8 mouse cellular contexts compared by ENCODE assay signal in the genomic region with DNA sequence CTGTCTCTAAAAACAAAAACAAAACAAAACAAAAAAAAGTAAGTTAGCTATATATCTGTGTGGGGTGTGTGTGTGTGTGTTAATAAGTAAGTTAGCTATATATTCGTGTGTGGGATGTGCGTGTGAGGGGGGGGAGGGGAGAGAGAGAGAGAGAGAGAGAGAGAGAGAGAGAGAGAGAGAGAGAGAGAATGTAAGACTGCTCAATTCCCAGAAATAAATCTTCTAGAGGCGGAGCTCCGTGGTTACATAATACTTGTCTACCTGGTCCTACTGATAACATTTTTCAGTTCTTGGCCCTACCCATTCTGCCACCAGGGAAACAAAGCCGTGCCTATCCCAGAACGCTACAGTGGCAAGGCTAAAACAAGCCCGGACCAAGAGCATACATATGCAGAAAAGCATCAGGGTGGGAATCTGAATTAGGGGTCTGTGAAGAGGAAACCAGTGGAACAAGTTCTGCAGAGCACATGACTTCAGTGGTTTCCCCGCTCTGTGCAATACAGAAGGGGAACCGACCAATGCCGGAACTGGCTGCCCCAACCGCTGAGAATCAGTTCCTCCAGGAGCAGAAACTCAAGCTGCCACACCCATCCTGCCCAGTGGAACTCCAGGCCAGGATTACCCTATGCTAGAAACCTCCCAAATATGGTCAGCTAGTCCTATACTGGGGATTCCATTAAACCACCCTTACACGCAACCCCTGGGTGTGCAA. TPM values are rescaled to one million over a fixed set of nuclear protein-coding genes. Genes with fewer than 3 reads are reported as not detected.
A peak's percentile ranks its signal among the peaks of the same experiment; 100 is the strongest.
DNase-seq lines count a peak whose midpoint lies in the region; ATAC-seq lines count a peak whose summit lies in the region.

No protein-coding gene starts in this region.

- 0 out of 2 replicates have a peak, but pooled peaks have one; percentile 27 for ATAC-seq in midbrain, embryonic 13.5 days
- no peak for ATAC-seq in midbrain, embryonic 15.5 days (replicated peaks)
- peak; percentile 71 for ATAC-seq in granulocyte monocyte progenitor cell, adult 5-6 weeks (replicated peaks; ENCODE audit: poor library complexity, severe bottlenecking)
- peak; percentile 28; the same call in 1 of the 2 replicates for ATAC-seq in kidney, embryonic 14.5 days (ENCODE audit: low FRiP score, low TSS enrichment)

- H3K27ac ChIP-seq in midbrain, embryonic 13.5 days: no peak overlapping the region
- no peak overlapping the region for H3K27ac ChIP-seq in midbrain, embryonic 15.5 days
- peak overlapping the region; percentile 73 for H3K27ac ChIP-seq in kidney, embryonic 14.5 days (ENCODE audit: low read depth, low read length)

- H3K27me3 ChIP-seq in midbrain, embryonic 13.5 days: no peaks in the 10 kb centered on the region
- no peaks in the 10 kb centered on the region for H3K27me3 ChIP-seq in midbrain, embryonic 15.5 days (replicated peaks)
- H3K27me3 ChIP-seq in kidney, embryonic 14.5 days (ENCODE audit: control insufficient read depth, insufficient read depth, low read length): no peaks in the 10 kb centered on the region

- H3K4me2 ChIP-seq in midbrain, embryonic 13.5 days (replicated peaks): no peak overlapping the region
- no peak overlapping the region for H3K4me2 ChIP-seq in midbrain, embryonic 15.5 days
- H3K4me2 ChIP-seq in kidney, embryonic 14.5 days (replicated peaks; ENCODE audit: low read depth, low read length): no peak overlapping the region

- H3K4me3 ChIP-seq in midbrain, embryonic 13.5 days (replicated peaks): no peak overlapping the region
- H3K4me3 ChIP-seq in midbrain, embryonic 15.5 days: no peak overlapping the region
- H3K4me3 ChIP-seq in kidney, embryonic 14.5 days (ENCODE audit: low read length): no peak overlapping the region

- peak; percentile 91 for DNase-seq in lung, postnatal 25 days (ENCODE audit: low spot score)
- DNase-seq in thymus, postnatal 14 days: peak; percentile 73
- DNase-seq in layer of hippocampus, postnatal 25 days (ENCODE audit: extremely low spot score in 1 of 2, low spot score in 1 of 2): no peak
- DNase-seq in right cerebral cortex, postnatal 14 days: no peak

- no peaks in the 10 kb centered on the region for H3K36me3 ChIP-seq in midbrain, embryonic 13.5 days
- H3K36me3 ChIP-seq in midbrain, embryonic 15.5 days (replicated peaks): no peaks in the 10 kb centered on the region
- H3K36me3 ChIP-seq in kidney, embryonic 14.5 days (ENCODE audit: control insufficient read depth, insufficient read depth, low read length): no peaks in the 10 kb centered on the region

- H3K4me1 ChIP-seq in midbrain, embryonic 13.5 days (replicated peaks): 0 out of 2 replicates have a peak, but pooled peaks cover 3% of the 10 kb centered on the region
- 0 out of 2 replicates have a peak, but pooled peaks cover 3% of the 10 kb centered on the region for H3K4me1 ChIP-seq in midbrain, embryonic 15.5 days
- peaks cover 33% of the 10 kb centered on the region for H3K4me1 ChIP-seq in kidney, embryonic 14.5 days (ENCODE audit: control insufficient read depth, insufficient read depth, low read length)

- no peak overlapping the region for H3K9ac ChIP-seq in midbrain, embryonic 13.5 days (replicated peaks)
- no peak overlapping the region for H3K9ac ChIP-seq in midbrain, embryonic 15.5 days
- H3K9ac ChIP-seq in kidney, embryonic 14.5 days (ENCODE audit: low read depth, low read length): no peak overlapping the region

- H3K9me3 ChIP-seq in midbrain, embryonic 13.5 days: no peaks in the 10 kb centered on the region
- H3K9me3 ChIP-seq in midbrain, embryonic 15.5 days: no peaks in the 10 kb centered on the region
- no peaks in the 10 kb centered on the region for H3K9me3 ChIP-seq in kidney, embryonic 14.5 days (ENCODE audit: control insufficient read depth, low read length)

- 88% methylated on average over 12 of the region's 12 CpGs for WGBS in midbrain, embryonic 13.5 days
- 83% methylated on average over 12 of the region's 12 CpGs for WGBS in midbrain, embryonic 15.5 days
- 66% methylated on average over 12 of the region's 12 CpGs for WGBS in kidney, embryonic 14.5 days

RNA-seq across cellular contexts. Expression of a gene that starts 46.7 kb away (rescaled TPM):
- 19.9 and 21.7 TPM in 2 replicates for polyA plus RNA-seq in midbrain, embryonic 13.5 days (2015; fragmentation: Nextera tagmentation; extraction: Ambion mirVana)
- polyA plus RNA-seq in midbrain, embryonic 15.5 days (2015; fragmentation: Nextera tagmentation; extraction: Ambion mirVana): 22.0 and 22.1 TPM in 2 replicates
- total RNA-seq in granulocyte monocyte progenitor cell, adult 5-6 weeks (2014; fragmentation: Nextera tagmentation): 89.6 and 92.9 TPM in 2 replicates
- total RNA-seq in granulocyte monocyte progenitor cell, adult 5-6 weeks (2017): 85.5 and 95.4 TPM in 2 replicates
- polyA plus RNA-seq in kidney, embryonic 14.5 days (2014; fragmentation: Nextera tagmentation; extraction: Ambion mirVana): 61.0 and 110 TPM in 2 replicates
- 10 to 100 TPM; 15.9 to 23.3 TPM for total RNA-seq in layer of hippocampus, postnatal 25 days (2021)

Comparison
In these comparisons a context has a peak if more than half of its experiments do, and no peak if none do; other contexts are left out.
1. DNase-seq: peak in lung, postnatal 25 days (single experiment) and thymus, postnatal 14 days (single experiment); none in layer of hippocampus, postnatal 25 days (0 of 2) and right cerebral cortex, postnatal 14 days (single experiment).